Mouse (Mus musculus): ENCODE measurements around the gene Foxp1. TPM values are rescaled to one million over a fixed set of nuclear protein-coding genes. Genes with fewer than 3 reads are reported as not detected.

Gene Foxp1
- polyA plus RNA-seq, 1 experiment, result 17.7 TPM

- Histone ChIP-seq H3K27me3 (ENCODE audit: control insufficient read depth, insufficient read depth, insufficient read length) (no peaks in the 10 kb centered on the region), H3K4me2 (ENCODE audit: low read depth) (no peak overlapping the region), H3K4me3 (no peak overlapping the region), H3K79me2 (ENCODE audit: control insufficient read depth, insufficient read depth) (peaks cover 43% of the 10 kb centered on the region), H3K36me3 (ENCODE audit: control insufficient read depth, insufficient read depth) (peaks cover 6% of the 10 kb centered on the region), H3ac (ENCODE audit: control insufficient read depth, insufficient read length) (no peak overlapping the region)
- TF ChIP-seq POLR2A (IDR thresholded peaks at IDR 0.05; ENCODE audit: insufficient read length, low read depth) (no peak), CEBPB (IDR thresholded peaks at IDR 0.05; ENCODE audit: insufficient read depth, poor library complexity, severe bottlenecking) (no peak), USF1 (IDR thresholded peaks at IDR 0.05; ENCODE audit: low read depth) (no peak), MYOD1 (IDR thresholded peaks at IDR 0.05; ENCODE audit: control insufficient read depth in 1 of 3, insufficient read length in 2 of 3, low read depth in 2 of 3) (no peak), TCF12 (IDR thresholded peaks at IDR 0.05; ENCODE audit: insufficient read depth, poor library complexity, severe bottlenecking) (no peak), MYOG (IDR thresholded peaks at IDR 0.05; ENCODE audit: control insufficient read depth in 1 of 3, insufficient read depth in 1 of 3, insufficient read length in 2 of 3, low read depth in 2 of 3) (no peak), E2F4 (IDR thresholded peaks at IDR 0.05; ENCODE audit: insufficient read depth) (no peak), POLR2AphosphoS2 (IDR thresholded peaks at IDR 0.05; ENCODE audit: insufficient read length, low read depth) (no peak), TCF3 (IDR thresholded peaks at IDR 0.05; ENCODE audit: insufficient read length, low read depth) (no peak), SRF (IDR thresholded peaks at IDR 0.05; ENCODE audit: control insufficient read depth, insufficient read length, low read depth) (no peak), REST (IDR thresholded peaks at IDR 0.05; ENCODE audit: insufficient read depth, insufficient read length) (no peak), MAX (IDR thresholded peaks at IDR 0.05; ENCODE audit: low read depth) (no peak)
Measured at GRCm38 (mm10) chr6:98984626-98985025, 537.9 kb downstream of the Foxp1 start.

GRCm38 (mm10) chr6:98984026-98984425 is 538.5 kb downstream of the Foxp1 start:
- no peak overlapping the region for H3ac ChIP-seq (ENCODE audit: control insufficient read depth, insufficient read length)
- H3K36me3 ChIP-seq (ENCODE audit: control insufficient read depth, insufficient read depth), result peaks cover 6% of the 10 kb centered on the region
- no peaks in the 10 kb centered on the region for H3K27me3 ChIP-seq (ENCODE audit: control insufficient read depth, insufficient read depth, insufficient read length)
- H3K4me3 ChIP-seq, result no peak overlapping the region
- peaks cover 43% of the 10 kb centered on the region for H3K79me2 ChIP-seq (ENCODE audit: control insufficient read depth, insufficient read depth)
- TF ChIP-seq MYOD1 (IDR thresholded peaks at IDR 0.05; ENCODE audit: control insufficient read depth in 1 of 3, insufficient read length in 2 of 3, low read depth in 2 of 3) (no peak), E2F4 (IDR thresholded peaks at IDR 0.05; ENCODE audit: insufficient read depth) (no peak), REST (IDR thresholded peaks at IDR 0.05; ENCODE audit: insufficient read depth, insufficient read length) (no peak), TCF12 (IDR thresholded peaks at IDR 0.05; ENCODE audit: insufficient read depth, poor library complexity, severe bottlenecking) (no peak), POLR2AphosphoS2 (IDR thresholded peaks at IDR 0.05; ENCODE audit: insufficient read length, low read depth) (no peak), CEBPB (IDR thresholded peaks at IDR 0.05; ENCODE audit: insufficient read depth, poor library complexity, severe bottlenecking) (no peak), POLR2A (IDR thresholded peaks at IDR 0.05; ENCODE audit: insufficient read length, low read depth) (no peak), USF1 (IDR thresholded peaks at IDR 0.05; ENCODE audit: low read depth) (no peak), SRF (IDR thresholded peaks at IDR 0.05; ENCODE audit: control insufficient read depth, insufficient read length, low read depth) (no peak), MAX (IDR thresholded peaks at IDR 0.05; ENCODE audit: low read depth) (no peak), TCF3 (IDR thresholded peaks at IDR 0.05; ENCODE audit: insufficient read length, low read depth) (no peak), MYOG (IDR thresholded peaks at IDR 0.05; ENCODE audit: control insufficient read depth in 1 of 3, insufficient read depth in 1 of 3, insufficient read length in 2 of 3, low read depth in 2 of 3) (no peak)
- H3K4me2 ChIP-seq (ENCODE audit: low read depth), result no peak overlapping the region

- Histone ChIP-seq H3K4me3 (no peak overlapping the region), H3K79me2 (ENCODE audit: control insufficient read depth, insufficient read depth) (peaks cover 40% of the 10 kb centered on the region), H3ac (ENCODE audit: control insufficient read depth, insufficient read length) (no peak overlapping the region), H3K36me3 (ENCODE audit: control insufficient read depth, insufficient read depth) (peaks cover 6% of the 10 kb centered on the region), H3K27me3 (ENCODE audit: control insufficient read depth, insufficient read depth, insufficient read length) (no peaks in the 10 kb centered on the region), H3K4me2 (ENCODE audit: low read depth) (no peak overlapping the region)
- TF ChIP-seq MYOD1 (IDR thresholded peaks at IDR 0.05; ENCODE audit: control insufficient read depth in 1 of 3, insufficient read length in 2 of 3, low read depth in 2 of 3) (no peak), POLR2A (IDR thresholded peaks at IDR 0.05; ENCODE audit: insufficient read length, low read depth) (no peak), TCF3 (IDR thresholded peaks at IDR 0.05; ENCODE audit: insufficient read length, low read depth) (no peak), USF1 (IDR thresholded peaks at IDR 0.05; ENCODE audit: low read depth) (no peak), SRF (IDR thresholded peaks at IDR 0.05; ENCODE audit: control insufficient read depth, insufficient read length, low read depth) (no peak), REST (IDR thresholded peaks at IDR 0.05; ENCODE audit: insufficient read depth, insufficient read length) (no peak), TCF12 (IDR thresholded peaks at IDR 0.05; ENCODE audit: insufficient read depth, poor library complexity, severe bottlenecking) (no peak), MAX (IDR thresholded peaks at IDR 0.05; ENCODE audit: low read depth) (no peak), E2F4 (IDR thresholded peaks at IDR 0.05; ENCODE audit: insufficient read depth) (no peak), POLR2AphosphoS2 (IDR thresholded peaks at IDR 0.05; ENCODE audit: insufficient read length, low read depth) (no peak), CEBPB (IDR thresholded peaks at IDR 0.05; ENCODE audit: insufficient read depth, poor library complexity, severe bottlenecking) (no peak), MYOG (IDR thresholded peaks at IDR 0.05; ENCODE audit: control insufficient read depth in 1 of 3, insufficient read depth in 1 of 3, insufficient read length in 2 of 3, low read depth in 2 of 3) (no peak)
Measured at GRCm38 (mm10) chr6:98983311-98983838, 539.1 kb downstream of the Foxp1 start.

GRCm38 (mm10) chr6:98981265-98981664 is 541.3 kb downstream of the Foxp1 start:
- H3K79me2 ChIP-seq (ENCODE audit: control insufficient read depth, insufficient read depth), result peaks cover 26% of the 10 kb centered on the region
- H3K27me3 ChIP-seq (ENCODE audit: control insufficient read depth, insufficient read depth, insufficient read length), result no peaks in the 10 kb centered on the region
- no peak overlapping the region for H3K4me3 ChIP-seq
- H3ac ChIP-seq (ENCODE audit: control insufficient read depth, insufficient read length), result no peak overlapping the region
- TF ChIP-seq MAX (IDR thresholded peaks at IDR 0.05; ENCODE audit: low read depth) (no peak), POLR2AphosphoS2 (IDR thresholded peaks at IDR 0.05; ENCODE audit: insufficient read length, low read depth) (no peak), E2F4 (IDR thresholded peaks at IDR 0.05; ENCODE audit: insufficient read depth) (no peak), TCF3 (IDR thresholded peaks at IDR 0.05; ENCODE audit: insufficient read length, low read depth) (no peak)
- peaks cover 23% of the 10 kb centered on the region for H3K36me3 ChIP-seq (ENCODE audit: control insufficient read depth, insufficient read depth)
- no peak overlapping the region for H3K4me2 ChIP-seq (ENCODE audit: low read depth)

- H3K79me2 ChIP-seq (ENCODE audit: control insufficient read depth, insufficient read depth), result peaks cover 20% of the 10 kb centered on the region
- H3K36me3 ChIP-seq (ENCODE audit: control insufficient read depth, insufficient read depth), result peaks cover 19% of the 10 kb centered on the region
- H3ac ChIP-seq (ENCODE audit: control insufficient read depth, insufficient read length), result no peak overlapping the region
- TF ChIP-seq SRF (IDR thresholded peaks at IDR 0.05; ENCODE audit: control insufficient read depth, insufficient read length, low read depth) (no peak), MYOD1 (IDR thresholded peaks at IDR 0.05; ENCODE audit: control insufficient read depth in 1 of 3, insufficient read length in 2 of 3, low read depth in 2 of 3) (no peak), TCF3 (IDR thresholded peaks at IDR 0.05; ENCODE audit: insufficient read length, low read depth) (no peak), USF1 (IDR thresholded peaks at IDR 0.05; ENCODE audit: low read depth) (no peak), REST (IDR thresholded peaks at IDR 0.05; ENCODE audit: insufficient read depth, insufficient read length) (no peak), CEBPB (IDR thresholded peaks at IDR 0.05; ENCODE audit: insufficient read depth, poor library complexity, severe bottlenecking) (no peak), TCF12 (IDR thresholded peaks at IDR 0.05; ENCODE audit: insufficient read depth, poor library complexity, severe bottlenecking) (no peak), POLR2AphosphoS2 (IDR thresholded peaks at IDR 0.05; ENCODE audit: insufficient read length, low read depth) (no peak), E2F4 (IDR thresholded peaks at IDR 0.05; ENCODE audit: insufficient read depth) (no peak), POLR2A (IDR thresholded peaks at IDR 0.05; ENCODE audit: insufficient read length, low read depth) (no peak), MYOG (IDR thresholded peaks at IDR 0.05; ENCODE audit: control insufficient read depth in 1 of 3, insufficient read depth in 1 of 3, insufficient read length in 2 of 3, low read depth in 2 of 3) (no peak), MAX (IDR thresholded peaks at IDR 0.05; ENCODE audit: low read depth) (no peak)
- H3K4me3 ChIP-seq, result no peak overlapping the region
- no peaks in the 10 kb centered on the region for H3K27me3 ChIP-seq (ENCODE audit: control insufficient read depth, insufficient read depth, insufficient read length)
- H3K4me2 ChIP-seq (ENCODE audit: low read depth), result no peak overlapping the region
Measured at GRCm38 (mm10) chr6:98980432-98980831, 542.1 kb downstream of the Foxp1 start.
